Mouse (Mus musculus): Measurements from ENCODE around the gene Pxk. TPM values are rescaled to one million over a fixed set of nuclear protein-coding genes. Genes with fewer than 3 reads are reported as not detected.

Pxk gene
- 15.1 and 21.4 TPM in 2 replicates for total RNA-seq (2017)

DNA sequence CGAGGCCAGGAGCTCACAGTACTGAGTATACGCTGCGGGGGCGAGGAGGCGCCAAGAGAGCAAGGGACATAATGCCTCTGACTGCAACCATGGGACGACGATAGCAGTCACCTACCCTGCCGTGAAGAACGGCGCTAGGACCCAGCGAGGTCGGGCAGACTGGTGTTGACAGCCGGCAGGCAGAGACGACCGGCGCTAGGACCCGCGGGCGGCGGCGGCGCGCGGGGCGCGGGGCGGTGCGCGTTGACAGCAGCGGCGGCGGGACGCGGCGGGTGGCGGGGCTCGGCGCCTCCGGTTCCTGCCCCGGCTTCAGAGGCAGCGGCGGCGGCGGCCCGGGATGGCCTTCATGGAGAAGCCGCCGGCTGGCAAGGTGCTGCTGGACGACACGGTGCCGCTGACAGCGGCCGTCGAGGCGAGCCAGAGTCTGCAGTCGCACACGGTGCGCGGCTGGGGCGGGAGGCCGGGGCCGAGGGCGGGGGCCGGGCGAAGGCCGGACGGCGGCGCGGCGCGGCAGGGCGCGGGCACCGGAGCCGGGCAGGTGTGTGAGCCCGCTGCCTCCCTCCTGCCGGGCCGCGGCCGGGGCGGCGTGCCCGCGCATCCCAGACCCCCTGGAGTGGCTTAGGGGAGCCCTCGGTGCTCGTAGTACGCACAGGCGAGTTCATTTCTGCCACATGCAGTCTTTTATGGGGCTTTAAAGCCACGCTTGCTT lies at the start of gene Pxk:
TSS of gene Pxk (plus strand) at position 234 of the 709 bp plus-strand sequence.
- ATAC-seq (replicated peaks in 1 of 2; ENCODE audit: insufficient read depth in 1 of 2, low FRiP score in 2 of 2, low TSS enrichment in 1 of 2, low read depth in 1 of 2, poor library complexity in 2 of 2, severe bottlenecking in 2 of 2): peak; percentile 66 to 75

- no peak for ATAC-seq (replicated peaks in 1 of 2; ENCODE audit: insufficient read depth in 1 of 2, low FRiP score in 2 of 2, low TSS enrichment in 1 of 2, low read depth in 1 of 2, poor library complexity in 2 of 2, severe bottlenecking in 2 of 2)
Measured at GRCm38 (mm10) chr14:8049334-8049733, 48.7 kb upstream of the Pxk start.

DNA sequence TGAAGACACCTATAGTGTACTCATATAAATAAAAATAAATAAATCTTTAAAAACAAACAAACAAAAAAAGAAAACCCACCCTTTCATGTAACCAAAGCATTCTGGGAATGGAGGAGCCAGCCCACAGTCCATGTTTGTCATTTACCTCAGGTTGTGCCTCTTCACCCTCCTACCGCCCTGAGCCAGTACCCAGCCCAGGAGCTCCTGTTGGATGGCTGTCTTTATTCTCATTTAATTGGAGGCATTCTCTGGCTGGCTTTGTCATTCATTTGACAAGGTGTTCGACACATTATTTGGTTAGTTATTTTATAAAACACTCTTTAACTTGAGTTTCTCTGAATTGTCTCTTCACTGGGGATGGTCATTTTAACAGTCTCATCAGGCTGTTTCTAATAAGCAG lies 46.1 kb upstream of the Pxk start:
- no peak for ATAC-seq (replicated peaks in 1 of 2; ENCODE audit: insufficient read depth in 1 of 2, low FRiP score in 2 of 2, low TSS enrichment in 1 of 2, low read depth in 1 of 2, poor library complexity in 2 of 2, severe bottlenecking in 2 of 2)

DNA sequence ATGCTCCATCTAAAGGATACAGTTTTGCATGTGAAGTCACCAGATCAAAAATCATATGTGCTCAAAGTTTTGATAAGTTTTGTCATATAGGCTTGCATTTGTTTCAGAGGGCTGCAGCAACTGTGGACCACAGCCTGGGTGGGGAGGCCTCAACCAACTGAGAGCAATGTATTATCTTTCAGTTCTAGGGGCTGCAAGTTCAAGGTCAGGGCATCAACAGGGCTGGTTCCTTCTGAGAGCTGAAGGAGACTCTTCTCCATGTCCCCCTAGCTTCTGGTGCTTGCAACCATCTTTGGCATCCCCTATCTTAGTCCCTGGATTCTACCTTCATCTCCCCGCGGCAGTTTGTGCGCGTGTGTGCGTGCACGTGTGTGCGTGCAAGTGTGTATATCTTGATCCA lies 45.4 kb upstream of the Pxk start:
- ATAC-seq (replicated peaks in 1 of 2; ENCODE audit: insufficient read depth in 1 of 2, low FRiP score in 2 of 2, low TSS enrichment in 1 of 2, low read depth in 1 of 2, poor library complexity in 2 of 2, severe bottlenecking in 2 of 2): no peak

- ATAC-seq (replicated peaks in 1 of 2; ENCODE audit: insufficient read depth in 1 of 2, low FRiP score in 2 of 2, low TSS enrichment in 1 of 2, low read depth in 1 of 2, poor library complexity in 2 of 2, severe bottlenecking in 2 of 2): no peak
Measured at GRCm38 (mm10) chr14:8054310-8055102, 43.5 kb upstream of the Pxk start.

DNA sequence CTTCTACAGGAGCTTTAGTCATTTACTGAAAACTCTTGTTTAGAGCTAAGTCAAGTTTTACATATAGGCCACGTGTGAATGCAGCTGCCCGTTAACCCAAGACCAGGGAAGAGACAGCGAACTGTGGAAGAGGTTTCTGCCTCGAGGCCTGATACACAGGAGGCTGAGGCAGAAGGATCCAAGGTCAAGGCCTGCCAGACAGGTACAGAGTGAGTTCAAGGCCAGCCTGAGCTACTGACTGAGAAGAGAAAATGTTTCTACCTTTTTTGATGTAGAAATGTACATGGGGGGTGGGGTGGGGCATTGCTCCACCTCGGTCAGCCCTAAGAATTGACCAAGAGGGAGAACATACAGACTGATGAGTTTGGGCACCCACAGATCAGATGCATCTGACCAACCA lies 41.9 kb upstream of the Pxk start:
- no peak for ATAC-seq (replicated peaks in 1 of 2; ENCODE audit: insufficient read depth in 1 of 2, low FRiP score in 2 of 2, low TSS enrichment in 1 of 2, low read depth in 1 of 2, poor library complexity in 2 of 2, severe bottlenecking in 2 of 2)

- ATAC-seq (replicated peaks in 1 of 2; ENCODE audit: insufficient read depth in 1 of 2, low FRiP score in 2 of 2, low TSS enrichment in 1 of 2, low read depth in 1 of 2, poor library complexity in 2 of 2, severe bottlenecking in 2 of 2): no peak
Measured at GRCm38 (mm10) chr14:8059938-8060337, 38.1 kb upstream of the Pxk start.

DNA sequence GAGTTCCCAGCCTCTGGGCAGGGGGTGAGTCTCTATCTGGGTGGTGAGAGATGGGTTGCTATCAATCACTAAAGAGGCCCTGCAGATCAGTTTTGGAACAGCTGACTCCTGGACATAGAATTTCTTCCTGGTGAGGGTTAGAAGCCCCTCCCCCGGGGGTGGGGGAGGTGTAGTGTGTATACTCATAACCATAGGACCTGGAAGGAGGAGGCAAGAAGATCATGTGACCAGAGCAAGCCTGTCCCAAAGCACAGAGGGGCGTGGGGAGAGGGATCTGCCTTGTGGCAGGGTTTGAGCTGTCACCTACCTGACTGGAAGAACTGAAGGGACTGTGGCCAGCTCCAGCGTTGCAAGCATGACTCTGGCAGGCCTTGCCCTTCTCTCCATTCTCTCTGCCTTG lies 35.9 kb upstream of the Pxk start:
- ATAC-seq (replicated peaks in 1 of 2; ENCODE audit: insufficient read depth in 1 of 2, low FRiP score in 2 of 2, low TSS enrichment in 1 of 2, low read depth in 1 of 2, poor library complexity in 2 of 2, severe bottlenecking in 2 of 2): no peak

DNA sequence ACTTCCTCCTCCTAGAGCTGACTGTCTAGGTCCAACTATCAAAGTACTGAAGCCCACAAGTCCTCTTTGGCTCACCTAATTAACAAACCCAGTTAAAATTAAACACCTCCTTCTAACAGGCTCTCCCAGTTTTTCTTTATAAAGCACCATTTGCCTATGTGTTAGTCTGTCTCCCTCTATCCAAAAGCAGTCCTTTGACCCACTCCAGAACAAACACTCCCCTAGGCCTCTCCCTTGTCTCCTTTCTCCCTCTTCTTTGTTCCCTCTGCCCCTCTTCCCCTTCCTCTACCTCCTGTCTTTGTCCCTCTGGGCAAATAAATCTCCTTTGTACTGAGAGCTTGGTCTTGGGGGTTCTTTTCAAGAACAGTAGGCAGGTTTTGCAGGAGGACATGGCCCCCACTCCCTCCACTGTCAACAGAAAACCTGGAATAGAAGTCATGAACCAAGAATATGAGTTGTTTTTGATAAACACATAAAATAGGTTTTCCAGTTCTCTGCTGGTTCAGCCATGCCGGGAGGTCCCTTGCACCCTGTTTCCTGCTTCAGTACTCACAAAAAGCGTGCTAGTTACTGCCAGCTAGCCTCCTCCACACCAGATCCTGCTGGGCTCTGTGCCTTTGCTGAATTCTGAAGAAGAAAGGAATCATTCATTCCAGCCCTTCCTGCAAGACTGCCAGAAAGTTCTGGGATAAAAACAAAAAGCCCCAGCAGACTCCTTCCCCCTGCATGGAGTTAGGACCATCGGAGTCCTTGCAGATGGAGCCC lies 35.3 kb upstream of the Pxk start:
- no peak for ATAC-seq (replicated peaks in 1 of 2; ENCODE audit: insufficient read depth in 1 of 2, low FRiP score in 2 of 2, low TSS enrichment in 1 of 2, low read depth in 1 of 2, poor library complexity in 2 of 2, severe bottlenecking in 2 of 2)

- peak; percentile 27 to 56; a peak in 3 of 4 replicates for ATAC-seq (replicated peaks in 1 of 2; ENCODE audit: insufficient read depth in 1 of 2, low FRiP score in 2 of 2, low TSS enrichment in 1 of 2, low read depth in 1 of 2, poor library complexity in 2 of 2, severe bottlenecking in 2 of 2)
Measured at GRCm38 (mm10) chr14:8063835-8064785, 33.9 kb upstream of the Pxk start.

DNA sequence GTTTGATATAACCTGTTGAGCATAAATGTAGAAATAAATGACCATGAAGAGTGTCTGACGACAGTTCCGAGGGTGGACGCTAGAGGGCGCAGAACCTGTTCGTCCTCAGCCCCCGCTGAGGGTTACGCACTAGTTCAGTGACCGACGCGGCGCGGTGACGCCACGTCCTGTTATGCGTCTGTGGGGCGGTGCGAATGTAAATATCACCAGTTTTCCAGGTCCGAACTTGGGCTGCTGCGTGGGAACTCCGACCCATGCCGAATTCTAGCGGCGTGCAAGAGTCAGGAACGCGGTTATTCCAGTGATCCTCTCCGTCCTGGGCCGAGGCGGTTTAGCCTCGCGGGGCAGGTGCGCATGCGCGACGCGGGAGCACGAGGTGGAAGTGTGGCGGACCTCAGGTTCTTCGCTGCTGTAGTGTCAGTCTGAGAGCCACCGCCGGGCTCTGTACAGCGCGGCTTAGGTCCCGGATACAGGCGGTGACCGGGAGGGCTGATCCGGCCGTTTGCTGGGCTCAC lies 17.8 kb upstream of the Pxk start, which contains the start of gene Rpp14:
TSS of gene Rpp14 (plus strand) at position 203 of the 515 bp plus-strand sequence.
- peak; percentile 95 to 97 for ATAC-seq (replicated peaks in 1 of 2; ENCODE audit: insufficient read depth in 1 of 2, low FRiP score in 2 of 2, low TSS enrichment in 1 of 2, low read depth in 1 of 2, poor library complexity in 2 of 2, severe bottlenecking in 2 of 2)

DNA sequence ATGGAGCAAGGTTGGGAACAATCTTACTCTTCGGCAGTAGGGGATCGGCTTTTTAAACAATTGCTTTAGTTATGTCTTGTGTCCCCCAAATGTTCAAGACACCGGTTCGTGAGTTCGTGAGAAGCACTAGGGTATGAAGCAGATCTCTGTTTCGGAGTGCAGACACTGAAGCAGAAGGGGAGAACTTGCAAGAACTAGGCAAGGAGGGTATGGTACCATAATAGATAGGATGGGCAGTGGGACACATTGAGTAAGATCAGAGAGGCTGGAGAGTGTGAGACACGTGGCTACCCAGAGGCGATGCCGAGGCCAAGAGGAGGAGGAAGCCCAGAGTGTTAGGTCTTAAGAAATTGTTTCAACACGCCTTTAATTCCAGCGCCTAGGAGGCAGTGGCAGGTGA lies 17.3 kb upstream of the Pxk start:
- ATAC-seq (replicated peaks in 1 of 2; ENCODE audit: insufficient read depth in 1 of 2, low FRiP score in 2 of 2, low TSS enrichment in 1 of 2, low read depth in 1 of 2, poor library complexity in 2 of 2, severe bottlenecking in 2 of 2): peak; percentile 43 to 61; a peak in 3 of 4 replicates

- ATAC-seq (replicated peaks in 1 of 2; ENCODE audit: insufficient read depth in 1 of 2, low FRiP score in 2 of 2, low TSS enrichment in 1 of 2, low read depth in 1 of 2, poor library complexity in 2 of 2, severe bottlenecking in 2 of 2): no peak
Measured at GRCm38 (mm10) chr14:8082949-8083348, 15.1 kb upstream of the Pxk start.

DNA sequence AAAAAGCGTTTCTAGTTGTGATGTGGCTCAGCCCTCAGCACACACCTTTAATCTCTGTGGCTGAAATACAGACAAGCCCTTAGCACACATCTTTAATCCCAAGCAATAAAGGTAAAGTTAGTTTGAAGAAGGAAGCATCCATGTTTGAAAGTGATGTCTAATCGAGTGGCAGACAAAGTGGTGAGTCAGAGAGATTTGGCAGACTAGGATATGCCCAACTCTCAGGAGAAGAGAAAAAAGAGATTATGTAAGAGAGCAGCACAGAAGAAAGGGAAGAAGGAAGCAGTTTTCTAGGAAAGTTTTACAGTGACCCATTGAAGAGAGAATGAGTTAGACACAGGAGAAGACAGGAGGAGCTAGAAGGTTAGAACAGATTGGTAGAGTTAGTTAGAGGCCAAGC lies 9.0 kb upstream of the Pxk start:
- no peak for ATAC-seq (replicated peaks in 1 of 2; ENCODE audit: insufficient read depth in 1 of 2, low FRiP score in 2 of 2, low TSS enrichment in 1 of 2, low read depth in 1 of 2, poor library complexity in 2 of 2, severe bottlenecking in 2 of 2)

DNA sequence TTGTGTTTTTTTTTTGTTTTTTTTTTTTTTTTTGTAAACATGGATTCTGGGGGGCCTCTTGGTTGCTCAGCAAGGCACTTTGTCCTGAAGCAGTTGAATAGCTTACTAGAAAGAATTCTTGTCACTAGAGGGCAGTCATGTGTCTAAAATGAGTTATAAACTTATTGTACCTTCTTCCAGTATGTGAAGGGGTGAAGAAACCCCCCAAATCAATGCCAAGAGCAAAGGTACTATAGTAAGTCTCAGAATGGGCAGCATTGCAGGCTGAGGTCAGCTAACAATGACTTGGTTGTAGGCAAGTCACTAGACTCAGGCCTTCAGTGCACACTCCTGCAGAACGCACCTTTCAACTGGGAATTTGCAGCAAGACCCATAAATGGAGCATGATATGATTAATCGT lies 5.4 kb upstream of the Pxk start:
- ATAC-seq (replicated peaks in 1 of 2; ENCODE audit: insufficient read depth in 1 of 2, low FRiP score in 2 of 2, low TSS enrichment in 1 of 2, low read depth in 1 of 2, poor library complexity in 2 of 2, severe bottlenecking in 2 of 2): peak; percentile 51 to 60; a peak in 2 of 4 replicates

GRCm38 (mm10) chr14:8093427-8093826 lies 4.6 kb upstream of the Pxk start:
- ATAC-seq (replicated peaks in 1 of 2; ENCODE audit: insufficient read depth in 1 of 2, low FRiP score in 2 of 2, low TSS enrichment in 1 of 2, low read depth in 1 of 2, poor library complexity in 2 of 2, severe bottlenecking in 2 of 2): peak in 1 of 2 experiments; percentile 28; a peak in 1 of 4 replicates

Data from hematopoietic stem cell, adult 5-6 weeks (primary cell).